Mouse (Mus musculus) lung, embryonic 15.5 days (tissue): ENCODE results near the gene Tm4sf4. TPM values are rescaled to one million over a fixed set of nuclear protein-coding genes. Genes with fewer than 3 reads are reported as not detected.

Experiments used
- ATAC-seq: fragments of 200-750 bp; cut with Nextera tagmentation; 2 replicates; pipeline ENCODE4 v1.8.0; 2017; ENCODE audit warnings: moderate number of reproducible peaks, borderline replicate concordance; ENCODE audit not compliant: low FRiP score, low TSS enrichment; ENCODE audit errors: extremely low read depth
- H3K27ac ChIP-seq: fragments of 300-500 bp; sonication (generic); 2 replicates; pipeline ENCODE4 v1.5.1; 2015; ENCODE audit warnings: moderate library complexity, mild to moderate bottlenecking, inconsistent platforms
- H3K27me3 ChIP-seq: fragments of 300-500 bp; sonication (generic); 2 replicates; pipeline ENCODE4 v1.6.1; 2015; ENCODE audit warnings: inconsistent platforms
- H3K36me3 ChIP-seq: fragments of 300-500 bp; sonication (generic); 2 replicates; pipeline ENCODE4 v1.6.1; 2015; ENCODE audit warnings: inconsistent platforms
- H3K4me1 ChIP-seq: fragments of 300-500 bp; sonication (generic); 2 replicates; pipeline ENCODE4 v1.6.1; 2015; ENCODE audit warnings: inconsistent platforms
- H3K4me2 ChIP-seq: fragments of 300-500 bp; sonication (generic); 2 replicates; pipeline ENCODE4 v1.6.1; 2015; ENCODE audit warnings: inconsistent platforms, mild to moderate bottlenecking, moderate library complexity
- H3K4me3 ChIP-seq: fragments of 300-500 bp; sonication (generic); 2 replicates; pipeline ENCODE4 v1.5.1; 2015; ENCODE audit warnings: mild to moderate bottlenecking, inconsistent platforms
- H3K9ac ChIP-seq: fragments of 300-500 bp; sonication (generic); 2 replicates; pipeline ENCODE4 v1.6.1; 2015; ENCODE audit warnings: inconsistent platforms
- H3K9me3 ChIP-seq: fragments of 300-500 bp; sonication (generic); 2 replicates; pipeline ENCODE4 v1.6.1; 2016; ENCODE audit warnings: inconsistent platforms
- WGBS: fragments of 180-500 bp; shearing (Covaris S2); methylation state at CpG from one replicate; pipeline ENCODE4 v1.1.7; 2015; 5-methylcytosine and 5-hydroxymethylcytosine counted together
- polyA plus RNA-seq: library from polyadenylated mRNA; unstranded; fragments of >200 nt; fragmentation: Nextera tagmentation; extraction: Ambion mirVana; gene quantifications from 2 replicates; pipeline ENCODE4 v1.2.1, GENCODE M21; 2015

Gene Tm4sf4
- polyA plus RNA-seq = 0.41 and 0.52 TPM in 2 replicates

GRCm38 (mm10) chr3:57425089-57425730, at the start of gene Tm4sf4:
Tm4sf4 (plus strand) TSS chr3:57425314.
- 41% methylated on average over 10 of the region's 10 CpGs for WGBS
- Histone ChIP-seq H3K27me3 (no peaks in the 10 kb centered on the region), H3K4me1 (peaks cover 7% of the 10 kb centered on the region; the same call in 1 of the 2 replicates), H3K9ac (no peak within 1 kb of the TSS), H3K4me3 (no peak within 1 kb of the TSS), H3K9me3 (no peaks in the 10 kb centered on the region), H3K4me2 (no peak within 1 kb of the TSS), H3K27ac (no peak within 1 kb of the TSS), H3K36me3 (no peaks in the 10 kb centered on the region)
- no peak for ATAC-seq

DNA sequence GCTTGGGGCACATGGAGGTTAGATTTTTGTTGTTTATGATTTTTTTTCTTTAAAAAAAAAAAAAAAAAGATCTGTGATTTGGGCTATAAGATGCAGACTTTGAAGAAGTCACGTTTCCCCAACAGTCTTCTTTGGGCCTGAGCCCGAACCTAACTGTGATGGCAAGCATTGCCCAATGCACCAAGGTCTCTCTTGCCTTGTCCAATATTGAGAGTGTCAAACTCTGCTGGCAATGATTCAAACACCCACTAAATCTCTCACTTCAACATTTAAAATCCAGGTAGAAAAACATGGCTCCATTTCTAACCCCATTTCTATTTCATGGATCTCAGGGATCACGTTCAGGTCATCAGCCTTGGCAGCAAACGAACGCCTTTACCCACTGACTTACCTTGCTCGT, 38.7 kb upstream of the Tm4sf4 start:
- no peaks in the 10 kb centered on the region for H3K27me3 ChIP-seq
- H3K27ac ChIP-seq = no peak overlapping the region
- no peak overlapping the region for H3K4me3 ChIP-seq
- no peak overlapping the region for H3K9ac ChIP-seq
- 79% methylated on average over 6 of the region's 6 CpGs for WGBS
- H3K4me1 ChIP-seq = no peaks in the 10 kb centered on the region
- H3K36me3 ChIP-seq = no peaks in the 10 kb centered on the region
- no peak overlapping the region for H3K4me2 ChIP-seq
- H3K9me3 ChIP-seq = no peaks in the 10 kb centered on the region
- no peak for ATAC-seq

DNA sequence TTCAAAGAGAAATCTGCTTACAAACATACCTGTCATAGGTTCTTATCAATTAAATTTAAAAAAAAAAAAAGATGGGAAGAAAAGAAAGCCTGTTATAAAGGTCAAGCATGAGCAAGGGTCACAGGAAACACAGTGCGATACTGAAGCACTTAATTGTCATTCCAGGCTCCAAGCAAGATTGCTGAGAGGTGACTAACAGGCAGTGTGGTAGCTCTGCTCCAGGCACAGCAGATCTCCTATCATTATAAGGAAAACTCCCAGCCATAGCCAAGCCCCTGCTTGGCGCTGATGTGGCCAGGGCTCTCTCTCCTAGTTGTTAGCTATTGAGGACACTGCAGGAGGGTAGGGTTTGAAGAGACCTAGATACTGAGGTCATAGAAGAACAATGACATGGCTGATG, 38.2 kb upstream of the Tm4sf4 start:
- no peaks in the 10 kb centered on the region for H3K4me1 ChIP-seq
- H3K4me3 ChIP-seq = no peak overlapping the region
- no peaks in the 10 kb centered on the region for H3K9me3 ChIP-seq
- no peak overlapping the region for H3K27ac ChIP-seq
- no peaks in the 10 kb centered on the region for H3K36me3 ChIP-seq
- H3K9ac ChIP-seq = no peak overlapping the region
- no peak for ATAC-seq
- no peak overlapping the region for H3K4me2 ChIP-seq
- 66% methylated on average over 2 of the region's 2 CpGs for WGBS
- H3K27me3 ChIP-seq = no peaks in the 10 kb centered on the region

GRCm38 (mm10) chr3:57387593-57387992, 37.5 kb upstream of the Tm4sf4 start:
- no peaks in the 10 kb centered on the region for H3K36me3 ChIP-seq
- no peak overlapping the region for H3K4me3 ChIP-seq
- no peak for ATAC-seq
- no peak overlapping the region for H3K9ac ChIP-seq
- 55% methylated on average over 2 of the region's 2 CpGs for WGBS
- H3K27ac ChIP-seq = no peak overlapping the region
- H3K4me1 ChIP-seq = no peaks in the 10 kb centered on the region
- no peaks in the 10 kb centered on the region for H3K9me3 ChIP-seq
- H3K27me3 ChIP-seq = no peaks in the 10 kb centered on the region
- no peak overlapping the region for H3K4me2 ChIP-seq

GRCm38 (mm10) chr3:57411535-57411934, 13.6 kb upstream of the Tm4sf4 start:
- no peaks in the 10 kb centered on the region for H3K9me3 ChIP-seq
- ATAC-seq = no peak
- no peak overlapping the region for H3K4me2 ChIP-seq
- H3K4me1 ChIP-seq = no peaks in the 10 kb centered on the region
- no peak overlapping the region for H3K9ac ChIP-seq
- H3K27me3 ChIP-seq = no peaks in the 10 kb centered on the region
- no peaks in the 10 kb centered on the region for H3K36me3 ChIP-seq
- no peak overlapping the region for H3K4me3 ChIP-seq
- no peak overlapping the region for H3K27ac ChIP-seq
- 79% methylated on average over 4 of the region's 4 CpGs for WGBS

GRCm38 (mm10) chr3:57420233-57420632, 4.9 kb upstream of the Tm4sf4 start:
- no peak for ATAC-seq
- 48% methylated on average over 2 of the region's 2 CpGs for whole genome bisulfite sequencing
- Histone ChIP-seq H3K9ac (no peak overlapping the region), H3K4me1 (no peaks in the 10 kb centered on the region), H3K4me3 (no peak overlapping the region), H3K27ac (no peak overlapping the region), H3K4me2 (no peak overlapping the region), H3K9me3 (no peaks in the 10 kb centered on the region), H3K36me3 (no peaks in the 10 kb centered on the region), H3K27me3 (no peaks in the 10 kb centered on the region)

DNA sequence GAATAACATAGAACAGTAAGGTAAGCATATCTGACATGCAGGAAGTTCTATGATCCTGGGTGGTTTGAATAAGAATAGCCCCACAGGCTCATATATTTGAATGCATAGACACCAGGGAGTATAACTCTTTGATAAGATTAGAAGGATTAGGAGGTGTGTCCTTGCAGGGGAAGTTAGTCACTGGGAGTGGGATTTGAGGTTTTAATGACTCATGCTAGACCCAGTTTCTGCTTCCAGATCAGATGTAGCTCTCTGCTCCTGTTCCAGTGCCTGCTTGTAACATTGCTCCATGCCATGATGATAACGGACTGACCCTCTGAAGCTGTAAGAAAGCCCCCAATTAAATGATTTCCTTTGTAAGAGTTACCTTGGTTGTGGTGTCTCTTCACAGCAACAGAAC, 4.5 kb upstream of the Tm4sf4 start:
- H3K4me1 ChIP-seq = no peaks in the 10 kb centered on the region
- H3K36me3 ChIP-seq = no peaks in the 10 kb centered on the region
- 86% methylated on average over 1 of the region's 1 CpGs for WGBS
- no peak overlapping the region for H3K9ac ChIP-seq
- no peak overlapping the region for H3K4me2 ChIP-seq
- H3K9me3 ChIP-seq = no peaks in the 10 kb centered on the region
- no peak overlapping the region for H3K27ac ChIP-seq
- no peak overlapping the region for H3K4me3 ChIP-seq
- ATAC-seq = no peak
- H3K27me3 ChIP-seq = no peaks in the 10 kb centered on the region

- no peak for ATAC-seq
- H3K27ac ChIP-seq = no peak overlapping the region
- H3K9me3 ChIP-seq = no peaks in the 10 kb centered on the region
- H3K27me3 ChIP-seq = no peaks in the 10 kb centered on the region
- H3K4me3 ChIP-seq = no peak overlapping the region
- peaks cover 7% of the 10 kb centered on the region; the same call in 1 of the 2 replicates for H3K4me1 ChIP-seq
- H3K36me3 ChIP-seq = no peaks in the 10 kb centered on the region
- WGBS = 86% methylated on average over 11 of the region's 11 CpGs
- H3K4me2 ChIP-seq = no peak overlapping the region
- H3K9ac ChIP-seq = no peak overlapping the region
These were observed 1.2 kb downstream of the Tm4sf4 start for GRCm38 (mm10) chr3:57426351-57426750.

DNA sequence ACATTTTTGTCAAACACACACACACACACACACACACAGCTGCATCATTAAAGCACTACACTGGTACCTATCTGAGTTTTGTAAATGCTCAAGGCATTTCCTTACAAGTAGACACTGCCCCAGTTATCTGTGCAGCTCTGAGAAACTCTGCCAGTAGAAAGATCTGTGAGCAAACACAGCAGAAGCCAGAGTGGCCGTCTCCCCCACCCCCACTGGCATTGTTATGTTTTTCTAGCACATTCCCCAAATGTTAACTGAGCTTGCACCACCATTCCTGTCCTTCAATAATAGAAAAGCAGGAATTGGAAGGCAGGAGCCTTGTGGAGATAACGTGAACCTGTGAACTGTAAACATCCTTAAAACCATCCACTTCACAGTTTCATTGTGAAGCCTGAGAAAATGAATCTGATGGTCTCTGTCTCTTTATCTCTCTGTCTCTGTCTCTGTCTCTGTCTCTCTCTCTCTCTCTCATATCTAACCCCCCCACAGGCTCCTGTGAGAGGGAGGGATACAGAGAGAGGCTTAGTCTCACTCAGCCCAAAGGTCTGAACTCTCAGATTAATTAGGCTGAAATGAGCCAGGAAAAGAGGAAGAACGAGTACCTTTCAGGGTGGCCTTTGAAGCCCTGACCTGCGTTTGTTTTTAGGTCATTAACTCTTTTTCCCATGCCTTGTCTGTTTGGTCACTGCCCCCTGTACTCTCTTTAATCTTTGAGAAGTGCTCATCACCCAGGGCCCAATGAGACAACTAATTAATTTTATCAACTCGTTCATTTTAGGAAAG, 3.8 kb downstream of the Tm4sf4 start:
- 10% methylated on average over 5 of the region's 5 CpGs for WGBS
- Histone ChIP-seq H3K9me3 (no peaks in the 10 kb centered on the region), H3K4me3 (no peak overlapping the region), H3K27ac (no peak overlapping the region), H3K4me2 (no peak overlapping the region), H3K4me1 (peaks cover 7% of the 10 kb centered on the region; the same call in 1 of the 2 replicates), H3K36me3 (no peaks in the 10 kb centered on the region), H3K27me3 (no peaks in the 10 kb centered on the region), H3K9ac (no peak overlapping the region)
- no peak; the same call in 1 of the 2 replicates for ATAC-seq

DNA sequence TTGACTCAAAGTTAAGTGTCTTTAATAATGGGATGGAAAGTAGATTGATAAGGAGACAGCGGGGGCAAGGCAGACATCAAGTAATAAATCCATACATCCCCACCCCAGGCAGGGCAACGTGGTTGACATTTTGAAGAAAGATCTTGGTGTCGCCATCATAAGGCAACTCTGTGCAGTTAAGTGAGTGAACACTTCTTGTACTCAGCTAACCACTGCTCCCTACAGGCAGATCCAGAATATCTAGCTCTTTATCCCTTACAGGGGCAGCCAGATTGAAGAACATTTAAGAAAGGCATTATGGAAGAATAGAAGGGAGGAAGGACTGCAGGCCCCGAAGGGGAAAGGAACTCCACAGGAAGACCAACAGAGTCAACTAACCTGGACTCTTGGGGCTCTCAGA, 4.4 kb downstream of the Tm4sf4 start:
- H3K27ac ChIP-seq = no peak overlapping the region

DNA sequence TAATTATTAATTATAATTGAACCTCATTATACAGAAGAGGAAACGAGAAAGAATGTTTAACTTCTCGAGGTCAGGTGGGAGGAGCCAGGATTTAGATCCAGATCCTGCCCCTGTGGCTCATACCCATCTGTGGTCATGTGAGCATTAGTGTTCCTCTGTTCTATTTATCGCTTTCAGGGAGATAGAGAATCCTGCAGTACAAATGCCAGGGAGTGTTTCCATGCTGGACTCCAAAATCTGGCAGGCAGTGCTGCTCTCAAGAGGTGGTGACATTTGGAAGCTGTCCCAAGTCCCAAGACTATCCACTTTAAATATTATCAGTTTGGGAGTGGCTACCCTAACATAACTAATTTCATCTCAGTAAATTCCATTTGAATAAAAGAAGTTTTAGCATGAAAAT, 6.6 kb downstream of the Tm4sf4 start:
- Histone ChIP-seq H3K9me3 (no peaks in the 10 kb centered on the region), H3K36me3 (no peaks in the 10 kb centered on the region), H3K4me1 (peaks cover 7% of the 10 kb centered on the region; the same call in 1 of the 2 replicates), H3K27ac (no peak overlapping the region), H3K27me3 (no peaks in the 10 kb centered on the region), H3K4me2 (no peak overlapping the region), H3K4me3 (no peak overlapping the region), H3K9ac (no peak overlapping the region)
- ATAC-seq = no peak
- WGBS = 47% methylated on average over 3 of the region's 3 CpGs

More for the DNA sequence above, 4.4 kb downstream of the Tm4sf4 start:
- Histone ChIP-seq H3K9me3 (no peaks in the 10 kb centered on the region), H3K27me3 (no peaks in the 10 kb centered on the region), H3K36me3 (no peaks in the 10 kb centered on the region), H3K4me1 (peaks cover 7% of the 10 kb centered on the region; the same call in 1 of the 2 replicates), H3K9ac (no peak overlapping the region), H3K4me2 (no peak overlapping the region), H3K4me3 (no peak overlapping the region)
- 40% methylated on average over 4 of the region's 4 CpGs for WGBS
- ATAC-seq = no peak

DNA sequence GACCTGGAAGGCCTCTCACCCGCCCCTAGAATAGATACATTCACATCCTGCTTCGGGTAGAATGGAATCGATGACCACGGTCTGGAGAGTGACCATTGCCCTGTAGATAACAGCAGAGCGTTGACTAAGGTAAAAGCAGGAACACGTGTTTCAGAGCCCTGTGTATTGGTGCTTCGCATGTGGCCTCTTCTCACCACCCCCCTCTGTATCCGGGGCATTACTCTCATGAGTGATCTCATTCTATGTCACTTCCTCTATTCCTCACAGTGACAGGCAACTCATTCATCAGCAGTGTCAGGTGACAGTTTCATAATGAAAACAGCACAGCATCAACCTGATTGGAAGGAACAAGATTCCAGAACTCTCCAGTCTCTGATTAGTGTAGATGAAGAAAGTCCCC, 10.2 kb downstream of the Tm4sf4 start:
- no peaks in the 10 kb centered on the region for H3K27me3 ChIP-seq
- no peak for ATAC-seq
- H3K27ac ChIP-seq = no peak overlapping the region
- no peaks in the 10 kb centered on the region for H3K9me3 ChIP-seq
- no peaks in the 10 kb centered on the region for H3K4me1 ChIP-seq
- no peak overlapping the region for H3K4me2 ChIP-seq
- H3K4me3 ChIP-seq = no peak overlapping the region
- 67% methylated on average over 8 of the region's 8 CpGs for WGBS
- no peaks in the 10 kb centered on the region for H3K36me3 ChIP-seq
- no peak overlapping the region for H3K9ac ChIP-seq
